Mouse (Mus musculus) gastrocnemius, postnatal 4 days (tissue): ENCODE data around the gene Scap. TPM values are rescaled to one million over a fixed set of nuclear protein-coding genes. Genes with fewer than 3 reads are reported as not detected.
"Not testable (repeated sequence)": the region's sequence is repeated elsewhere in the genome, so short reads cannot be mapped to it uniquely, and the experiment has no call there.

Source experiments
- DNase-seq, 2 experiments: peaks; one replicate each; pipeline ENCODE4 v3.0.0; 2021 to 2022; ENCODE audit warnings: low spot score in 2 of 2, mixed read lengths in 2 of 2
- total RNA-seq, 2 experiments: library from RNA; stranded (reverse); gene quantifications; 2 replicates each; pipeline ENCODE4 v1.2.3; 2021

The Scap gene
- total RNA-seq, 2 experiments from 2014 or later: 25.1 to 29.4 TPM

- DNase-seq: no peak
These were observed 2.7 kb upstream of the Scap start for GRCm38 (mm10) chr9:110330341-110330740.

- DNase-seq: not testable (repeated sequence)
These were observed 2.2 kb upstream of the Scap start for GRCm38 (mm10) chr9:110330913-110331312.

- DNase-seq: no peak
These were observed 790 bp downstream of the Scap start for GRCm38 (mm10) chr9:110333896-110334259.

- no peak for DNase-seq
These were observed 1.8 kb downstream of the Scap start for GRCm38 (mm10) chr9:110334849-110335248.

GRCm38 (mm10) chr9:110340037-110340750, 7.1 kb downstream of the Scap start:
- no peak for DNase-seq

- no peak for DNase-seq
These were observed 8.9 kb downstream of the Scap start for GRCm38 (mm10) chr9:110342008-110342407.

- no peak for DNase-seq
These were observed 10.7 kb downstream of the Scap start for GRCm38 (mm10) chr9:110343805-110344204.

- no peak for DNase-seq
These were observed 12.1 kb downstream of the Scap start for GRCm38 (mm10) chr9:110345057-110345739.

GRCm38 (mm10) chr9:110348899-110349298, 15.8 kb downstream of the Scap start:
- no peak for DNase-seq

- DNase-seq: no peak
These were observed 17.1 kb downstream of the Scap start for GRCm38 (mm10) chr9:110350188-110350587.

GRCm38 (mm10) chr9:110350612-110351011, 17.5 kb downstream of the Scap start:
- no peak for DNase-seq

- no peak for DNase-seq
These were observed 18.3 kb downstream of the Scap start for GRCm38 (mm10) chr9:110351350-110351749.

GRCm38 (mm10) chr9:110351932-110352632, 19.0 kb downstream of the Scap start:
- DNase-seq: no peak

GRCm38 (mm10) chr9:110358341-110358740, 25.3 kb downstream of the Scap start:
- DNase-seq: no peak

- DNase-seq: no peak
These were observed 28.2 kb downstream of the Scap start for GRCm38 (mm10) chr9:110361299-110361698.

- no peak for DNase-seq
These were observed 29.2 kb downstream of the Scap start for GRCm38 (mm10) chr9:110362337-110362736.

GRCm38 (mm10) chr9:110366746-110367145, 33.7 kb downstream of the Scap start:
- DNase-seq: no peak

- DNase-seq: no peak
These were observed 36.8 kb downstream of the Scap start for GRCm38 (mm10) chr9:110369860-110370259.

GRCm38 (mm10) chr9:110373871-110374270, 40.8 kb downstream of the Scap start:
- no peak for DNase-seq

- no peak for DNase-seq
These were observed 42.6 kb downstream of the Scap start for GRCm38 (mm10) chr9:110375668-110376067.

- not testable (repeated sequence) for DNase-seq
These were observed 44.6 kb downstream of the Scap start for GRCm38 (mm10) chr9:110377655-110378054.

- DNase-seq: no peak
These were observed 46.3 kb downstream of the Scap start for GRCm38 (mm10) chr9:110379361-110379760.
